Mouse (Mus musculus) bone marrow macrophage, adult 2 months (primary cell): ENCODE results near the gene Ankzf1. TPM values are rescaled to one million over a fixed set of nuclear protein-coding genes. Genes with fewer than 3 reads are reported as not detected.

Experiments
- H3K27ac ChIP-seq: 2 replicates; pipeline ENCODE4 v1.5.1; 2012; ENCODE audit warnings: low read depth, low read length; ENCODE audit not compliant: insufficient read depth
- H3K4me1 ChIP-seq: 2 replicates; pipeline ENCODE4 v1.6.1; 2012; ENCODE audit warnings: low read length; ENCODE audit not compliant: control insufficient read depth, insufficient read depth
- H3K4me3 ChIP-seq: 2 replicates; pipeline ENCODE4 v1.5.1; 2012; ENCODE audit warnings: mild to moderate bottlenecking, low read length, moderate library complexity; ENCODE audit not compliant: insufficient read depth
- CTCF ChIP-seq: IDR thresholded peaks from 2 replicates; pipeline ENCODE4 v1.5.1; 2012; ENCODE audit warnings: low read depth, mild to moderate bottlenecking, low read length, moderate library complexity
- POLR2A ChIP-seq: IDR thresholded peaks from 2 replicates; pipeline ENCODE4 v1.6.1; 2012; ENCODE audit warnings: mild to moderate bottlenecking, low read depth, low read length, borderline replicate concordance
- polyA plus RNA-seq: library from polyadenylated mRNA; stranded (reverse); fragments of >200 nt; gene quantifications from 2 replicates; pipeline ENCODE4 v1.2.4, GENCODE M21; 2012; ENCODE audit not compliant: missing spikeins, insufficient read depth, insufficient read length

The Ankzf1 gene
- polyA plus RNA-seq, 1 experiment = 19.6 TPM

DNA sequence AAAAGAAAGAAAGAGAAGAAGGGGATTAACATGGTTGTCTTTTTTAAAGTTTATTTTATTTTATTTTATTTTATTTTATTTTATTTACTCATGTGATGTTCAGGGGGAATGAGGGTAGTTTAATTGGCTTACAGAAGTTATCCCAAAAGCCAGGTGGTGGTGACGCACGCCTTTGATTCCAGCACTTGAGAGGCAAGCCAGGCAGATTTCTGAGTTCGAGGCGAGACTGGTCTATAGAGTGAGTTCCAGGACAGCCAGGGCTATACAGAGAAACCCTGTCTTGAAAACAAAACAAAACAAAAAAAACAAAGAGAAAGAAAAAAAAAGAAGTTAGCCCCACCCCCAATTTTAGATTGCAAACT, 31.7 kb upstream of the Ankzf1 start:
- 0 out of 2 replicates have a peak, but pooled peaks cover 2% of the 10 kb centered on the region for H3K4me1 ChIP-seq
- H3K4me3 ChIP-seq = no peak overlapping the region
- H3K27ac ChIP-seq = no peak overlapping the region
- TF ChIP-seq POLR2A (no peak), CTCF (no peak)

DNA sequence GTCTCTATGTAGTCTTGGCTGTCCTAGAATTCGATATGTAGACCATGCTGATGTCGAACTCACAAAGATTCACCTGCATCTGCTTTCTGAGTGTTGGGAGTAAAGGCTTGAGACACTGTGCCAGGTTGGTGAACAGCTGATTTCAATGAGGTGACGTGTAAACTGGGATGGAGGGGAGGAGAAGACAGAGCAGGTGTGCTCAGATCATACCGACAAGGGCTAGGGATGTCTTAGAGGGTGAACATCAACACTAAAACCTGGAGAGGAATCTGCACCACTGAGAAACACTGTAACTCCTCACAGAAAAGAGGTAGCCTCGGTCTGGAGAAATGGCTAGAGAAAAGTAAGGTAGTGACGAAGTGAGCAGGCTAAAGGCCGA, 23.9 kb upstream of the Ankzf1 start:
- Histone ChIP-seq H3K27ac (0 out of 2 replicates have a peak overlapping the region, but pooled peaks have one; percentile 26), H3K4me3 (peak overlapping the region; percentile 67), H3K4me1 (peaks cover 8% of the 10 kb centered on the region)
- no peak for TF ChIP-seq POLR2A
- no peak for TF ChIP-seq CTCF

DNA sequence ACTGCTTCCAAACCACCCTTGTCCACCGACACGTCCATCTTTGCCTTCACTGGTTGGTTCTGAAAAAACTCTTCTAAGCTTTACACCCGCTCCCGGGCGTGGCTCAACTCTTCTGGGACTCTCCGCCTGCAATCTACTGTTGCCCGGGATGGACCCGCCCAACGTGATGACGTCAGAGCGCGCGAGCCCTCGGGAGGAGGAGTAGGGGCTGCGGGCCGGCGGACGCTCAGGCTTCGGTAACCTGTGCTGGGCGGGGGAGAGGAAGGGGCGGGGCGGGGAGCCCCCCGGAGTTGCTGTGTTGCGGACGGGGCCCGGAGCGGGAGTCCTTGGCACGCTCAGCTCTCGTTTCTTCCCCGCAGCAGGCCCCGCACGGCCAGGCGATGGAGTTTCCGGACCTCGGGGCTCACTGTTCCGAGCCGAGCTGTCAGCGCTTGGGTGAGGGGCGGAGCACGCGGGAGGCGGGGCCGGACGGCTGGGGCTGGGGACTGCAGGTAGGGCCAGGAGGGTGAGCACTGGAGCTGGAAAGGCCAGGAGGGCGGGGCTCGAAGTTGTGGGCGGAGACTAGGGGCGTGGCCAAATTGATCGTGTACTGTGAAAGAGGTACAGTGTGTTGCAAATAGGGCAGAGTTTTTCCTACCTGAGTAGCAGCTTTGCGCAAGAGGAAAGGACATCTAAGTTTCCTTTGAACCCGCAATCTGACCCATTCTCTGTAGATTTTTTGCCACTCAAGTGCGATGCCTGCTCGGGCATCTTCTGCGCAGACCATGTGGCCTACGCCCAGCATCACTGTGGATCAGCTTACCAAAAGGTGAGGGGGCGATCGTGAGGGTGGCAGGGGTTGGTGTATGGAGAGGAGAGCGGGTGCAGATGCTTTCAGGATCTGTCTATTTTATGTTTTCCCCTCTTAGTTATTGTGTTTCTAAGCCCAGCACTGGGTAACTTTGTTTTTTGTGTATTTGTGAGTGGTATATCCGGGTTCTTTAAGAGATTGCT, 23.2 kb upstream of the Ankzf1 start, which contains the start of gene Zfand2b:
TSS of gene Zfand2b (plus strand) at position 175 of the 993 bp plus-strand sequence.
- H3K27ac ChIP-seq = peak within 1 kb of the TSS; percentile 36; the same call in 1 of the 2 replicates
- peak within 1 kb of the TSS; percentile 67 for H3K4me3 ChIP-seq
- peaks cover 8% of the 10 kb centered on the region for H3K4me1 ChIP-seq
- TF ChIP-seq CTCF = no peak
- TF ChIP-seq POLR2A = no peak

DNA sequence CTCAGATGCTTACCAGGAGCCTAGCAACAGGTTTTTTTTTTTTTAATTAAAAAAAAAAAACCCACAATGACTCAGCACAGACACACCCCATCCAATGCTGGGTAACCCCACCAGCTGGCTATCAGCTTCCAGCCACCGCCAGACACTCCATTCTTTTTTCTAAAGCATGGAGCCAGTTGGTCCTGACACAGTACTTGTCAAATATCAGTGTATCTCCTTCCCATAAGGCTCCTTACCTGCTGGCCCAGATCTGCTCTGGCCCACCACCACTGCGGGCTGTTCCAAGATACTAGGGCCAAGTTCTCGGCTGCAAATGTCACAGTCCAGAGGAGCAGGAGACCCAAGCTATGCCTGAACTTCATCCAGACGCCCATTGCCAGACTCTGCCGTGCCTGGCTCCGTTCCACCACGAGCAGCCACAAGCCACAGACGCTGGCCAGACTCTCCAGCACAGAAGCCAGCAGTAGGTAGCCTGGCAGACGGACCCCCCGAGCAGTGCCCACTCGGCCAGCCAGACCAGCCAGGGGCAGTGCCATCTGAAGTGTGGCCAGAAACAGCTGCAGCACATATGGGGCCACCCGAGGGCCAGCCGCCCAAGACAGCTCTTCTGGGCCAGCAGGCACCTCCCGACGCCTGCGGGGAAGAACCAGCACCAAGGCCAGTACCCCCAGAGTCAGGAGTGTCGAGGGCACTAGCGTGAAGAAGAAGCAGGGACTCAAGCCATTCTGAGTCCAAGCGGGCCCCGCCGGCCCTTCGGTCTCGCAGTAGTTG, 12.4 kb upstream of the Ankzf1 start:
- Histone ChIP-seq H3K4me3 (peak overlapping the region; percentile 66), H3K27ac (no peak overlapping the region), H3K4me1 (peaks cover 5% of the 10 kb centered on the region; the same call in 1 of the 2 replicates)
- TF ChIP-seq POLR2A (no peak), CTCF (no peak)

DNA sequence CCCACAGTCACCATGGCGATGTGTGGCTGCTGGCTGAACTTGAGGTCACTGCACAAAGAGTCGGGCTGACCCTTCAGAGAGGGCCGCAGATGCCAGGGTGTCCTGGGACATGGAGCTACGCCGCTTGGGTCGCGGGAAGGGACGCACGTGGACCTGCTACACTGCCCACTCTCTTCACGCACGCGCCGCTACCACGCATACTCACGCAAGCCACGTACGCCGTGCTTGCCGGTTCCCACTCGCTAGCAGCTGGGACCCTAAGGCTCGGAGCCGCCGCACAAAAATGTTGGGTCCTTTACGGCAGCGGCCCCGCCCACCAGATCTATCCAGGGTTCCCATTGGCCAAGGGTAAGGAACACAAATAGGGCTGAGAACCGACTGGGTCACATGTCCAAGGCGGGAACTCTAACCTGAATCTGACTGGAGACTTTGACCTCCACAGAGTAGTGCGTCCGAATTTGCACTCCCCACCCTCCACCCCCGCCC, 11.8 kb upstream of the Ankzf1 start, which contains the start of gene Abcb6:
TSS of gene Abcb6 (minus strand) at position 288 of the 486 bp plus-strand sequence.
- Histone ChIP-seq H3K4me3 (peak within 1 kb of the TSS; percentile 66), H3K27ac (no peak within 1 kb of the TSS), H3K4me1 (peaks cover 5% of the 10 kb centered on the region; the same call in 1 of the 2 replicates)
- no peak for TF ChIP-seq POLR2A

DNA sequence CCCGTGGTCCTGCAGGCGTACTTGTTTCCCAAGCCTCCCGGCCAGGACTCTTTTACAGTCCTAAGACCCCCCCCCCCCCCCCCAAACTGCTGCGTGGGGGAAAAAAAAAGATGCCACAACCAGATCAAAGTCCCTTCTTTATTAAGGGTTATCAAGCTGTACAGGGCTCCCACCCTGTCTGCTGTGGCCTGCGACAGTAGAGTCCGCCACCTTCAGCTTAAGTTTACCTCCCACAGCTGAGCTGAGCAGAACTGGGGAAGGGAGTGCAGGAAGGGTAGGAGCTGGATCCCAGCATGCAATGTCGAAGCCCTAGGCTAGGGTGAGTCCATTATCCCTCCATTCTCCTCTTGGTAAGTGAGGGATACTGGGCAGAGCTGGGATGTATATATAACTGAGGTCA, 11.2 kb upstream of the Ankzf1 start:
- H3K27ac ChIP-seq = no peak overlapping the region
- TF ChIP-seq POLR2A (no peak), CTCF (no peak)
- no peak overlapping the region for H3K4me3 ChIP-seq
- peaks cover 5% of the 10 kb centered on the region; the same call in 1 of the 2 replicates for H3K4me1 ChIP-seq

DNA sequence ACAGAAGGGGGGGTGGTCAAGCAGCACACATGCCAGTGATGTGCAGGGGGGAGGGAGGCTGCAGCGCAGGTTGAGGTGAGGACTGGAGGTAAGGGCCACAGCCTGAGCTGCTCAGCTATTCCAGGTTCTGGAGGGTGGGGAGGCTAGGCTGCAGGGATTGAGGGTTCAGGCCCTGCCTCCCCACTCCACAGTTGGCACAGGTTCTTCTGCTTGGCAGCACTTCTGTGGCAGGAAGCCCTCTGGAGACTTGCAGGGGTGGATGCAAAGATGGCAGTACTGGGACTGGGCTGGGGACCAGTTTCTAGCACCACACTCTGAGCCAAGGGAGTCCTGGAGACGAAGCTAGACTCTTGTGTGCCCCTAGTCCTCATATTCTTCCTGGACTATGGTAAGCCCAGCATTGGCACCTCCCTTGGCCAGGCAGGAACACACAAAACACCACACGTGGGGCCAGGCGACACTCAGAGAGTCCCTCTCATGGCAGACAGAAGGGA, 10.5 kb upstream of the Ankzf1 start:
- Histone ChIP-seq H3K4me3 (no peak overlapping the region), H3K27ac (no peak overlapping the region), H3K4me1 (peaks cover 5% of the 10 kb centered on the region; the same call in 1 of the 2 replicates)
- no peak for TF ChIP-seq CTCF
- TF ChIP-seq POLR2A = no peak

DNA sequence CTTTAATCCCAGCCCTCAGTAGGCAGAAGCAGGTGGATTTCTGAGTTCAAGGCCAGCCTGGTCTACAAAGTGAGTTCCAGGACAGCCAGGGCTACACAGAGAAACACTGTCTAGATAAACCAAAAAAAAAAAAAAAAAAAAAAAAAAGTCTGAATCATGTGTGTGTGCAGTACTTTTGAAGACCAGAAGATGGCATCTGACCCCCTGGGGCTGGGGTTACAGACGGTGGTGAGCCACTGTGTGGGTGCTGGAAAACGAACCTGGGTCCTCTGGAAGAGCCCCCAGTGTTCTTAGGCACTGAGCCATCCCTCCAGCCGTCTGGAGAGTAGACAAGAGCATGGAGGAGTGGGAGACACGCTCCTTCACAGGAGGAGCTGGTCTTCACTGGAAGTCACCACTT, 9.8 kb upstream of the Ankzf1 start:
- peaks cover 7% of the 10 kb centered on the region; the same call in 1 of the 2 replicates for H3K4me1 ChIP-seq
- no peak overlapping the region for H3K27ac ChIP-seq
- no peak overlapping the region for H3K4me3 ChIP-seq
- TF ChIP-seq CTCF = 0 out of 2 replicates have a peak, but pooled peaks have one; percentile 11
- TF ChIP-seq POLR2A = no peak

DNA sequence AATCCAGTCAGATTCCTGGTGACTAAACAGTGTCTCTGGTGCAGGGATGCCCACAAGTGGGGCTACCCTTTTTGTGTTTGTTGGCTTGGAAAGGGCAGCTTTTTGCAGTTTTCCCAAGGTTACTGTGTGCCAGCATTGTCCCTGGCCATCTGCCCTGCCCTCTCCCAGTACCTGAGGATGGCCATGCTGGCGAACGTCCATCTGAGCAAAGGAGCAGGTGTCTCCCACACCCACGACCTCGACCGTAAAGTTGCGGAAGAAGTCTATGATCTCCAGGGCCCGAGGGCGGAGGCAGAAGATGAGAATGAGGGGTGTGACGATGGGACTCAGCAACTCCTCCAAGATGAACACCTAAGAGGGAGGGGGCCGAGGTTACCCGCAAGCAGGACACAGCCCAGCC, 6.5 kb upstream of the Ankzf1 start:
- Histone ChIP-seq H3K27ac (no peak overlapping the region), H3K4me1 (peaks cover 25% of the 10 kb centered on the region), H3K4me3 (no peak overlapping the region)
- TF ChIP-seq POLR2A (no peak), CTCF (no peak)

DNA sequence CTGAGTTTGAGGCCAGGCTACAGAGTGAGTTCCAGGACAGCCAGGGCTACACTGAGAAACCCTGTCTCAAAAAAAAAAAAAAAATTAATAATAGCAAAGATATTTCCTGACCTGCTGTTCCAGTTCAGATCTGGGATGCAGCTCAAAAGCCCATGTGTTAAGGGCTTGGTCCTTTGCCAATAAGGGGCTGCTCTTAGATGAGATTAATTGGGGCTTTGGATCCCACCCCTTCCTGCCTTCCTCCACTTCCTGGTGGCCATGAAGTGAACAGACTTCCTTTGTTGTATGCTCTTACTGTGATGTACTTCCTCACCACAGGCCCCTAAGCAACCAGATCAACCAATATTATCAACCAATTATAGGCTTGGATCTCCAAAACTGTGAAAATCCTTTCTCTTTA, 4.8 kb upstream of the Ankzf1 start:
- Histone ChIP-seq H3K27ac (no peak overlapping the region), H3K4me3 (no peak overlapping the region), H3K4me1 (peaks cover 32% of the 10 kb centered on the region)
- TF ChIP-seq POLR2A = no peak
- TF ChIP-seq CTCF = no peak
